Mouse (Mus musculus): ENCODE results near the gene Dnajb4. TPM values are rescaled to one million over a fixed set of nuclear protein-coding genes. Genes with fewer than 3 reads are reported as not detected.

Dnajb4 gene
- polyA plus RNA-seq, 1 experiment: 94.2 TPM

DNA sequence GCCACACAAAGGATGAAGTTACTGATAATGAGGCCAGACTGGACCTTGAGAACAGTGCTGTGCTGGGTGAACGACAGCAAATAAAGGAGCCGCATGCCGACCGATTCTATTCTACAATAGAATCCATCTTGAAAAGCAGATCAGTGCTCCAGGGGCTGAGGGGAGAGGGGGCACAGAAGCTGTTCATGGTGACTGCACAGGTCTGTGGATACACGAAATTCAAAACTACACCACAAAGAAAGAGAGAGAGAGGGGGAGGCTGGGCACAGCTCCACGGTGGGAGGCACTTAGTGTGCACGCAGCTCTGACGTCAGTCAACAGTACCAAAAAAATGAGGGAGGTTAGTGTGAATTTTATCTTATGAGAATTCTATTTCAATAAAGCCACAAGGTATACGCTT lies 26.6 kb downstream of the Dnajb4 start:
- no peak overlapping the region for H3K4me3 ChIP-seq (ENCODE audit: insufficient read depth, low read length)
- no peaks in the 10 kb centered on the region; the same call in 1 of the 2 replicates for H3K4me1 ChIP-seq (ENCODE audit: control insufficient read depth, insufficient read depth, low read length)
- TF ChIP-seq CTCF (IDR thresholded peaks at IDR 0.05; ENCODE audit: borderline replicate concordance, insufficient read depth, low read length) (no peak), POLR2A (IDR thresholded peaks at IDR 0.05; ENCODE audit: low read depth, low read length) (no peak)

DNA sequence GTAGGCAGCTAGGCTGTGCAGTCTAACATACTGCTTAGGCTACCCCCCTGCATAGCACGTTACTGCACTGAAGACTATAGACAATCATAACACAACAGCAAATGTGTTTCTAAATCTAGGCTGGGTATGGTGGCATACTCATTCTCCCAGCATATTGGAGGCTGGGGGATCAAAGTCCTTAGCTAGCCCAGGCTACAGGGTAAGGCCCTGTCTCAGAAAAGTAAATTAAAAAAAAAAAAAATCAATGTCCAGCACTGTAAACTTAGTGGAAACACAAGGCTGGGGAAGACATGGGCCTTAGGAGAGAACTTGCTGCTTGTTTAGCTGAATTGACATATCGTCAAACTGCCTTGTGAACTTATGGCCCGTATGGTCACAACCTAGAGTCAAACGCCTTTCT lies 29.5 kb downstream of the Dnajb4 start:
- Histone ChIP-seq H3K27ac (ENCODE audit: insufficient read depth, low read length) (no peak overlapping the region), H3K4me3 (ENCODE audit: insufficient read depth, low read length) (no peak overlapping the region), H3K4me1 (ENCODE audit: control insufficient read depth, insufficient read depth, low read length) (no peaks in the 10 kb centered on the region; the same call in 1 of the 2 replicates)
- no peak for TF ChIP-seq CTCF (IDR thresholded peaks at IDR 0.05; ENCODE audit: borderline replicate concordance, insufficient read depth, low read length)
- no peak for TF ChIP-seq POLR2A (IDR thresholded peaks at IDR 0.05; ENCODE audit: low read depth, low read length)

More for the DNA sequence above, 26.6 kb downstream of the Dnajb4 start:
- no peak overlapping the region for H3K27ac ChIP-seq (ENCODE audit: insufficient read depth, low read length)

DNA sequence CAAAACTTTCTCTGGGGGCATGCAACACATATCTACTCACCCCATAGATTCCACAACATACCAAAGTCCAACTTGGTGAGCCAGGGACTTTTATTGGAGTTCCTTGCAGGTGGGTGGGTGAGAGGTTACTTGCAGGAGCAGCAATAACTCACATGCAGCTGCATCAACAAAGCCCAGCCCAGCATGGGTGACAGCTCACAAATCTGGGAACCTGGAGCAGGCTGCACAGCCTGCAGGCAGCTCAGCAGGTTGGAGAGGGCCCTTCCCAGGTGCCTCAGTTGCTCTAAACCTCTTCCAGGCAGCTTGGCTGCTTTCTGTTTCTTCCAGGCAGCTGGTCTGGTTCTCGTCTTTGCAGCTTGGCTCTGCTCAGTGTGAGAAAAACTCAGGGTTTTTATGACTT lies 30.8 kb downstream of the Dnajb4 start:
- Histone ChIP-seq H3K27ac (ENCODE audit: insufficient read depth, low read length) (no peak overlapping the region), H3K4me1 (ENCODE audit: control insufficient read depth, insufficient read depth, low read length) (no peaks in the 10 kb centered on the region; the same call in 1 of the 2 replicates), H3K4me3 (ENCODE audit: insufficient read depth, low read length) (no peak overlapping the region)
- TF ChIP-seq POLR2A (IDR thresholded peaks at IDR 0.05; ENCODE audit: low read depth, low read length) (no peak), CTCF (IDR thresholded peaks at IDR 0.05; ENCODE audit: borderline replicate concordance, insufficient read depth, low read length) (no peak)

DNA sequence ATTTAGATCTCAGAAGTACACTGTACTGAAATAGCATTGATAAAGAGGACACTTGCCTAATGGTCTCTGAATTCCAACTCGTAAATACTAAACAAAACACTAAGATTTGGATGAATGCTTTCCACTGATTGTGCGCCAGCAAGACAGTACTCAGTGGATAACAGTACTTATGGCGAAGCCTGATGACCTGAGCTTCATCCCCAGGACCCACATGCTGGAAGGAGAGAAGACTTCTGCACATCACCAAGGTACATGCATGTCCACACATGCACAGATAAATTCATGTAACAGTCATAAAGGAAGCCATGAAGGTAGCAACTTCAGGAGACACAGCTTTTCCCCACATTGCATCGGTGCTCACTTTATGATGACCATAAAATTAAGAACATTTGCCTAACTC lies 31.3 kb downstream of the Dnajb4 start:
- H3K27ac ChIP-seq (ENCODE audit: insufficient read depth, low read length): no peak overlapping the region
- TF ChIP-seq CTCF (IDR thresholded peaks at IDR 0.05; ENCODE audit: borderline replicate concordance, insufficient read depth, low read length) (no peak), POLR2A (IDR thresholded peaks at IDR 0.05; ENCODE audit: low read depth, low read length) (no peak)
- no peaks in the 10 kb centered on the region; the same call in 1 of the 2 replicates for H3K4me1 ChIP-seq (ENCODE audit: control insufficient read depth, insufficient read depth, low read length)
- no peak overlapping the region for H3K4me3 ChIP-seq (ENCODE audit: insufficient read depth, low read length)

DNA sequence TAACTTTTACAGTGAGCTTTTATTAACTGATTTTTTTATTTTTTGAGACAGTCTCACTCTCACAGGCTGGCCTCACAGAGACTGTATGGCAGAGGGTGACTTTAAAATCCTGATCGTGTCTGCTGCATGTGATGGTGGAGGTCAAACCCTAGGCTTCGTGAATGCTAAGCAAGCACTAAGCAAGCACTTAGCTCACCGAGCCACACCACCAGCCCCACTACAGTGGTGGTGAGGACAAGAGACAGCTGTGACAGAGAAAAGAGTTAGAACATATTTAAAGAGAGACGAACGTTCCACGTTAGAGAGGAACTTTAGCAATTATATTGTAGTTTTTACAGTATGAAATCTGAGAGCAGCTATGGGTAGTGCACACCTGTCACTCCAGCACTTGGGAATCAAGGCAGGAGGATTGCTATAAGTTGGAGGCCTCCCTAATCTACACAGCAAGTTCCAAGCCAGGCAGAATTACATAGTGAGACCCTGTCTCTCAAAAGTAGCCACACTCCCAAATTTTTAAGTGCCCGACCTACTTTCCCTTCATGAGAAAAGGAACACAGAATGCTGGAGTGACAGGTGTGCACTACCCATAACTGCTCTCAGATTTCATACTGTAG lies 37.7 kb downstream of the Dnajb4 start:
- Histone ChIP-seq H3K4me3 (ENCODE audit: insufficient read depth, low read length) (no peak overlapping the region), H3K4me1 (ENCODE audit: control insufficient read depth, insufficient read depth, low read length) (peaks cover 10% of the 10 kb centered on the region; the same call in 1 of the 2 replicates), H3K27ac (ENCODE audit: insufficient read depth, low read length) (no peak overlapping the region)
- TF ChIP-seq CTCF (IDR thresholded peaks at IDR 0.05; ENCODE audit: borderline replicate concordance, insufficient read depth, low read length) (no peak), POLR2A (IDR thresholded peaks at IDR 0.05; ENCODE audit: low read depth, low read length) (no peak)

DNA sequence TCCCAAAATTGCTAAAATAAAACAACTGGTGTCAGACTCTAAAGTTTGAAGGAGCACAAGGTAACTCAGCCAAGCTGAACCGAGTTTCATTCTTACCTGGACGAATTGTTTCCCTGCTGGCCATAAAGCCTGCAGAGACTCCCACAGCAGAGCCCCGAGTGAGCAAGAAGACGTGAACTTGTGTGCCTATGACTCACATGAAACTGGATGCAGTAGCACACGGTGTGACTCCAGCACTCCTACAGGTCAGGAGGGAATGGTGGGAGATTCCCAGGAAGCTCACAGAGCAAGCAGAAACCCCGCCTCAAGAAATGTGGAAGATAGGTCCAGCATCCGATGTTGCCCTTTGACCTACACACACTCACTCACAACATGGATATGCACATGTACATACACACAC lies 38.2 kb downstream of the Dnajb4 start:
- no peak overlapping the region for H3K27ac ChIP-seq (ENCODE audit: insufficient read depth, low read length)
- TF ChIP-seq CTCF (IDR thresholded peaks at IDR 0.05; ENCODE audit: borderline replicate concordance, insufficient read depth, low read length) (peak; percentile 37; the same call in 1 of the 2 replicates), POLR2A (IDR thresholded peaks at IDR 0.05; ENCODE audit: low read depth, low read length) (no peak)
- no peak overlapping the region for H3K4me3 ChIP-seq (ENCODE audit: insufficient read depth, low read length)
- H3K4me1 ChIP-seq (ENCODE audit: control insufficient read depth, insufficient read depth, low read length): peaks cover 10% of the 10 kb centered on the region; the same call in 1 of the 2 replicates

DNA sequence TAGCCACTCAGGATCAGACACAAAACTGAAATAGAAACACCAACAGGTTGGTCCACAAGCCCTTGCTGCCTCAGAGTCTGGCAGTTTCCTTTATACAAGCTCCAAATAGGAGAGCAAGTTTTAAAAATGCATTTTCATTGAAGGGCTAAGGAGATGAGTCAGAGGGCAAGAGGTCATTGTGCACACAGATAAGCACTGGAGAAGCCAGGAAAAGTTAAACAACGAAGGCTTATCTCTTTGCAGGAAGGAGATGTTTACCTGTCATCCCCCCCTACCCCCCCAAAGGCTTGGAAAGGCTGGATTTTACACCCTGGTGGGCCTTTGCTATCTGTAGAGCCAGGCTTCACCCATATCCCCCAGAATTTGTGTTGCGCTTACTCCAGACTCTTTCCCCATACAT lies 38.9 kb downstream of the Dnajb4 start:
- Histone ChIP-seq H3K4me1 (ENCODE audit: control insufficient read depth, insufficient read depth, low read length) (peaks cover 10% of the 10 kb centered on the region; the same call in 1 of the 2 replicates), H3K4me3 (ENCODE audit: insufficient read depth, low read length) (no peak overlapping the region), H3K27ac (ENCODE audit: insufficient read depth, low read length) (peak overlapping the region; percentile 32; the same call in 1 of the 2 replicates)
- no peak for TF ChIP-seq CTCF (IDR thresholded peaks at IDR 0.05; ENCODE audit: borderline replicate concordance, insufficient read depth, low read length)
- TF ChIP-seq POLR2A (IDR thresholded peaks at IDR 0.05; ENCODE audit: low read depth, low read length): no peak

DNA sequence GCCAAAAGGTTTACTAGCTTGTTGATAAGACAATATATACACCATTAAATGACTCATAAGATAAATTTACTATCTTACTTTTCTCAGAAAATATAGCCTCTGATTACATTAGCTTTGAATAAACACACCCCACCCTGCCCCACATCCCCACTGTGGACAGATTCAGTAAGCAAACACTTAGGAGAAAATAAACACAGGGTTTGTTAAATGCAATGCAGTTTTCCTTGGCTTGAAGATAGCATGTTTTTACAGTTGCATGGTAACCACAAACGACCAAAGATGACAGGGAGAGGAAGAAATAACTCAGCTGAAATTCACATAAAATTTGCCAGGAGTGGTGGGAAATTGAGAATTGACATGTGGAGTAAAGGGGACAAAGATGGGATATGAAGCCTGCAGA lies 39.7 kb downstream of the Dnajb4 start:
- H3K27ac ChIP-seq (ENCODE audit: insufficient read depth, low read length): no peak overlapping the region
- H3K4me3 ChIP-seq (ENCODE audit: insufficient read depth, low read length): no peak overlapping the region
- TF ChIP-seq POLR2A (IDR thresholded peaks at IDR 0.05; ENCODE audit: low read depth, low read length) (no peak), CTCF (IDR thresholded peaks at IDR 0.05; ENCODE audit: borderline replicate concordance, insufficient read depth, low read length) (no peak)

DNA sequence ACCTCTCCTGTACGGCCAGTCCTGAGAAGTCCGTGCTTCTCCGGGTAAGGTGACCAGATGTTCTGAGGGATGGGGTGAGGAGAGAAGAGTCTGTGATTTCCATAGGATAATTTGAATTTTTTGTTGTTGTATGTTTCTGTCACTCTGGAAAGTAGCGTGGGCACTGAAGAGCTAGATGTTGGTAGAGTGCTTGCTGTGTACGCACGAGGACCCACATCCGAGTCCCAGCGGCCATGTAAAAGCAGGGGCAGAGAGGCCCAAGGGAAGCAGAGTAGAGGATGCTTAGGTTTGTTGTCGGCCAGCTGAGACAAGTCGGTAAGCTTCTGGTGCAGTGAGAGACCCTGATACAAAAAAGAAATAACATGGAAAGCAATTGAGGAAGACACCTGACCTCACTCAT lies 42.1 kb downstream of the Dnajb4 start:
- Histone ChIP-seq H3K4me3 (ENCODE audit: insufficient read depth, low read length) (no peak overlapping the region), H3K4me1 (ENCODE audit: control insufficient read depth, insufficient read depth, low read length) (peaks cover 10% of the 10 kb centered on the region; the same call in 1 of the 2 replicates), H3K27ac (ENCODE audit: insufficient read depth, low read length) (no peak overlapping the region)
- no peak for TF ChIP-seq POLR2A (IDR thresholded peaks at IDR 0.05; ENCODE audit: low read depth, low read length)
- no peak for TF ChIP-seq CTCF (IDR thresholded peaks at IDR 0.05; ENCODE audit: borderline replicate concordance, insufficient read depth, low read length)

More for the DNA sequence above, 39.7 kb downstream of the Dnajb4 start:
- peaks cover 10% of the 10 kb centered on the region; the same call in 1 of the 2 replicates for H3K4me1 ChIP-seq (ENCODE audit: control insufficient read depth, insufficient read depth, low read length)

DNA sequence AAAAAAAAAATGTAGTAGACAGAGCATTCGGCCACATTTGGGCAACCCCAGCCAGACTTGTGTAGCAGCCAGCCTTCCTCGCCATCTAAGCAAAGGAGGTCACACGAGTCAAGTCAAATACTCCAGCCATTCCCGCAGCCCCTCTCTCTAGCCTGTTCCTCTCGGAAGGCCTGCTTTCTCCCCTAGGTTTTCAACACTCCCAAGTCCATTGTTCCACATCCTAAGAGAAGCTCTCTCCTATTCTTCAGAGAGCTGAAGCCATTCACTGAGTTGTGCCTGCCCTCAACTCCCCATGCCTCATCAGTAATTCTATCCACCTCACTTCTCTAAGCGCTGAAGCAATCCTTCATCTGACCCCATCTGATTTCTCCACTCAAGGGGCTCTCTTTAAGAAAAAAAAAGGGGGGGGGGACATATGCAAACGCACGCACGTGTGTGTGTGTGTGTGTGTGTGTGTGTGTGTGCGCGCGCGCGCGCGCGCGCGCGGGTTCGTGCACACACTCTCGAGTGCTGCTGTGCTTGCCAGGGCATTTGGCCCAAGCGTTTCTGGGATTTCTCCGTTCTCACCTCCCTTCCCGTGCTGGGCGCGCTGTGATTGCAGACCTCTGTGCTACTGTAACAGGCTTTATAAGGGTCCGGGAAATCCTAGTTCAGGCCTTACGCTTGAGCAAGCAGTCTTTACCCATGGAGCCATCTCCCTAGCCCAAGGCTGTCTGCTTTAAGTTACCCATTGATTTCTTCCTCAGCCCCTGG lies 43.2 kb downstream of the Dnajb4 start:
- Histone ChIP-seq H3K27ac (ENCODE audit: insufficient read depth, low read length) (no peak overlapping the region), H3K4me1 (ENCODE audit: control insufficient read depth, insufficient read depth, low read length) (peaks cover 10% of the 10 kb centered on the region; the same call in 1 of the 2 replicates), H3K4me3 (ENCODE audit: insufficient read depth, low read length) (no peak overlapping the region)
- no peak for TF ChIP-seq CTCF (IDR thresholded peaks at IDR 0.05; ENCODE audit: borderline replicate concordance, insufficient read depth, low read length)
- no peak for TF ChIP-seq POLR2A (IDR thresholded peaks at IDR 0.05; ENCODE audit: low read depth, low read length)

All from embryonic fibroblast, embryonic 13.5 days (primary cell).